Mouse (Mus musculus): ENCODE measurements around the gene Vdac1.

- TF ChIP-seq CTCF (IDR thresholded peaks at IDR 0.05; ENCODE audit: low read depth, low read length) (no peak), POLR2A (IDR thresholded peaks at IDR 0.05; ENCODE audit: borderline replicate concordance, low read depth, low read length) (no peak)
Measured at GRCm38 (mm10) chr11:52355601-52356000, 5.1 kb upstream of the Vdac1 start.

All from bone marrow macrophage, adult 2 months (primary cell).